Mouse (Mus musculus) T-helper 17 cell (primary cell): ENCODE measurements around the gene Gm1993.

ENCODE experiments used
- in situ Hi-C, 2 experiments: fragments of 300-600 bp; cut with MboI, MseI; formaldehyde crosslinking; loops; 1 replicate in 1 of 2; 2 replicates in 1 of 2; pipeline ENCODE4 v1.15.1; 2025; ENCODE audit warnings: high pct_unique_total_duplicates in 2 of 2

Gm1993 gene

GRCm38 (mm10) chrX:25570352-25570751 lies at the start of gene Gm1993:
Gm1993 (minus strand) TSS chrX:25570452.
- in situ Hi-C loops: loop anchor here (5.0 to 10.0 kb wide), 2 partner anchors 786 to 1068 kb away; partner anchors contain the start of gene Gm5934 (in 1 of the 2)
